Mouse (Mus musculus) C2C12 (cell line): ENCODE data around the gene Cox20.

ENCODE experiments used
- CEBPB ChIP-seq: IDR thresholded peaks from one replicate; pipeline ENCODE4 v1.6.1; 2011; ENCODE audit warnings: low read depth, mild to moderate bottlenecking, control low read depth, moderate library complexity
- CTCF ChIP-seq: IDR thresholded peaks from one replicate; pipeline ENCODE4 v1.5.1; 2011; ENCODE audit not compliant: control insufficient read depth, insufficient read depth, insufficient read length
- MAX ChIP-seq: IDR thresholded peaks from one replicate; pipeline ENCODE4 v1.6.1; 2011; ENCODE audit warnings: mild to moderate bottlenecking, control low read depth
- MYOD1 ChIP-seq: IDR thresholded peaks from one replicate; pipeline ENCODE4 v1.6.1; 2011; ENCODE audit warnings: low read depth; ENCODE audit not compliant: control insufficient read depth, insufficient read length
- MYOG ChIP-seq: IDR thresholded peaks from one replicate; pipeline ENCODE4 v1.6.1; 2011; ENCODE audit not compliant: control insufficient read depth, insufficient read length; ENCODE audit errors: extremely low read depth
- USF1 ChIP-seq: IDR thresholded peaks from one replicate; pipeline ENCODE4 v1.6.1; 2011; ENCODE audit warnings: low read depth, mild to moderate bottlenecking, control low read depth, moderate library complexity

- TF ChIP-seq CTCF (no peak), MAX (no peak), MYOG (no peak), CEBPB (no peak), USF1 (no peak), MYOD1 (no peak)
Observed at GRCm38 (mm10) chr1:178342612-178343011, 23.7 kb downstream of the Cox20 start.
